Mouse (Mus musculus) bone marrow, adult 2 months (tissue): Measurements from ENCODE around the gene Slit3. TPM values are rescaled to one million over a fixed set of nuclear protein-coding genes. Genes with fewer than 3 reads are reported as not detected.

ENCODE experiments used
- H3K27ac ChIP-seq: fragments of 200-500 bp; 2 replicates; pipeline ENCODE4 v1.5.1; 2012; ENCODE audit warnings: low read depth, mild to moderate bottlenecking, control low read depth, inconsistent platforms, low read length; ENCODE audit not compliant: control insufficient read depth, poor library complexity, insufficient read depth
- H3K4me1 ChIP-seq: fragments of 200-500 bp; 2 replicates; pipeline ENCODE4 v1.6.1; 2011; ENCODE audit warnings: low read length; ENCODE audit not compliant: control insufficient read depth, insufficient read depth
- H3K4me3 ChIP-seq: fragments of 200-500 bp; replicated peaks from 2 replicates; pipeline ENCODE3; 2011; ENCODE audit warnings: mild to moderate bottlenecking, low read depth, low read length, control low read depth; ENCODE audit not compliant: control insufficient read depth
- CTCF ChIP-seq: fragments of 200-500 bp; IDR thresholded peaks from 2 replicates; pipeline ENCODE4 v1.5.1; 2011; ENCODE audit warnings: low read length, control low read depth; ENCODE audit not compliant: control insufficient read depth, insufficient read depth
- POLR2A ChIP-seq: fragments of 200-500 bp; IDR thresholded peaks from 2 replicates; pipeline ENCODE4 v1.6.1; 2011; ENCODE audit warnings: low read depth, mild to moderate bottlenecking, control low read depth, low read length, borderline replicate concordance; ENCODE audit not compliant: control insufficient read depth
- WGBS: fragments of 180-500 bp; shearing (Covaris S2); methylation state at CpG from one replicate; pipeline ENCODE4 v1.1.7; 2018; 5-methylcytosine and 5-hydroxymethylcytosine counted together
- polyA plus RNA-seq: library from polyadenylated mRNA; stranded (reverse); fragments of >200 nt; gene quantifications from 2 replicates; pipeline ENCODE4 v1.2.4, GENCODE M21; 2011; ENCODE audit warnings: low replicate concordance; ENCODE audit not compliant: missing spikeins, insufficient read depth, insufficient read length

The Slit3 gene
- polyA plus RNA-seq, 1 experiment = 2.0 TPM

- TF ChIP-seq CTCF (no peak), POLR2A (no peak)
- H3K27ac ChIP-seq = no peak overlapping the region
- no peak overlapping the region for H3K4me3 ChIP-seq
- H3K4me1 ChIP-seq = no peaks in the 10 kb centered on the region
- WGBS = 74% methylated on average over 6 of the region's 6 CpGs
Measured at GRCm38 (mm10) chr11:35625576-35625975, 504.6 kb downstream of the Slit3 start.

- Histone ChIP-seq H3K4me3 (no peak overlapping the region), H3K27ac (no peak overlapping the region), H3K4me1 (no peaks in the 10 kb centered on the region)
- TF ChIP-seq POLR2A (no peak), CTCF (no peak)
- 80% methylated on average over 10 of the region's 10 CpGs for WGBS
Measured at GRCm38 (mm10) chr11:35626161-35626885, 505.3 kb downstream of the Slit3 start.

GRCm38 (mm10) chr11:35627815-35628214 is 506.8 kb downstream of the Slit3 start:
- WGBS = 47% methylated on average over 3 of the region's 3 CpGs
- no peak for TF ChIP-seq POLR2A
- TF ChIP-seq CTCF = no peak
- Histone ChIP-seq H3K27ac (no peak overlapping the region), H3K4me1 (no peaks in the 10 kb centered on the region), H3K4me3 (no peak overlapping the region)

- Histone ChIP-seq H3K4me1 (no peaks in the 10 kb centered on the region), H3K4me3 (no peak overlapping the region), H3K27ac (no peak overlapping the region)
- WGBS = 16% methylated on average over 5 of the region's 5 CpGs
- TF ChIP-seq CTCF (no peak), POLR2A (no peak)
Measured at GRCm38 (mm10) chr11:35632262-35632661, 511.2 kb downstream of the Slit3 start.

- H3K27ac ChIP-seq = no peak overlapping the region
- whole genome bisulfite sequencing = 83% methylated on average over 7 of the region's 7 CpGs
- H3K4me3 ChIP-seq = no peak overlapping the region
- no peaks in the 10 kb centered on the region for H3K4me1 ChIP-seq
- TF ChIP-seq POLR2A = no peak
- TF ChIP-seq CTCF = no peak
Measured at GRCm38 (mm10) chr11:35637102-35637501, 516.1 kb downstream of the Slit3 start.

GRCm38 (mm10) chr11:35638862-35639384 is 517.9 kb downstream of the Slit3 start:
- WGBS = 78% methylated on average over 3 of the region's 3 CpGs
- H3K4me1 ChIP-seq = no peaks in the 10 kb centered on the region
- no peak overlapping the region for H3K4me3 ChIP-seq
- TF ChIP-seq POLR2A (no peak), CTCF (no peak)
- H3K27ac ChIP-seq = no peak overlapping the region

GRCm38 (mm10) chr11:35639428-35639827 is 518.4 kb downstream of the Slit3 start:
- H3K4me3 ChIP-seq = no peak overlapping the region
- TF ChIP-seq POLR2A = no peak
- 71% methylated on average over 11 of the region's 11 CpGs for WGBS
- H3K27ac ChIP-seq = no peak overlapping the region
- no peaks in the 10 kb centered on the region for H3K4me1 ChIP-seq

- Histone ChIP-seq H3K27ac (no peak overlapping the region), H3K4me1 (no peaks in the 10 kb centered on the region), H3K4me3 (no peak overlapping the region)
- WGBS = 74% methylated on average over 10 of the region's 10 CpGs
- TF ChIP-seq POLR2A (no peak), CTCF (no peak)
Measured at GRCm38 (mm10) chr11:35651286-35651685, 530.3 kb downstream of the Slit3 start.
